Mouse (Mus musculus) adrenal gland, postnatal 25 days (tissue): ENCODE data around the gene Cirbp. TPM values are rescaled to one million over a fixed set of nuclear protein-coding genes. Genes with fewer than 3 reads are reported as not detected.

ENCODE experiments used
- DNase-seq: peaks from one replicate; pipeline ENCODE4 v3.0.0; 2021; ENCODE audit warnings: mixed read lengths
- total RNA-seq: library from RNA; stranded (reverse); gene quantifications from 2 replicates; pipeline ENCODE4 v1.2.3, GENCODE M21; 2021

Gene Cirbp
- total RNA-seq, 1 experiment from 2014 or later: 142 TPM

GRCm38 (mm10) chr10:80137626-80138552 is 27.9 kb upstream of the Cirbp start:
- no peak for DNase-seq

DNA sequence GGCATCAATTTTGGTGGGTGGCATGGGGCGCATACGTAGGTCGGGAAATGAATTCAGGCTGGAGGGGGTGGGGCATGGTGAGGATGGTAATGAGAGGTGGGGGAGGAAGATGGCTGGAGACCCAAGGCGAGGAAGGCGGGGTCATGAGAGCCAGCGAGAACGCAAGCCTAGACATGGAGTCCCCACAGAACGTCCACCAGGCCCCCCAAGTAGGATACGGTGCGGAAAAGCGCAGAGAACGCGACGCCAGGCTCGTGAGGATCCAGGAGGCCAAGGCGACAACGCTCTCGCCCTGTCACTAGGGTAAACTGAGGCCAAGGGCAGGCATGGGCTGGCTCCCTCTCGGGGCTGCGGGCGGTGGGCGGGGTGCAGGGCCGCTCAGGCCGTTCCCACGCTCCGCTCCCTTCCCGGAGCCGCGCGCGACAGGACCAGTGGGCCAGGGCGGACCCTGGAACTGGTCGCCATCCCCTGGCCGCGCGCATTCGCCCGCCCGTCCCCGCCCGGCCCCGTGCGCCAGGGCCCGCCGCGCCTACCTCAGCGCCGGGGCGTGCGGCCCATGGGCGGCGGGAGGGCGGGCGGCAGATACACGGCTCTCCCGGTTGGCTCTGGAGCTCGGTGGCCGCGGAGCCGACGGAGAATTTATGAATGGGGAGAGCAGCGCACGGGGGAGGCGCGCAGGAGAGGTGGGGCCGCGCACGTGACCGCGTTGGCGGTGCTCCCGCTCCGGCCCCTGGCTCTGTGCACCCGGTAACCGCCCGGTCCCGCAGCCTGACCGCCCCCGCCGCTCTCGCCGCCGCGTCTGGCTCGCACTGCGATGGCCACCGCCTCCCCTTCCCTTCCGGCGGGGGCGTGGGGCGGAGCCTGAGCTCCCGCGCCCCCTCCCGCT is 27.0 kb upstream of the Cirbp start, which contains the start of gene Atp5d:
TSS of gene Atp5d (plus strand) at position 80 of the 886 bp plus-strand sequence.
- peak; percentile 76 for DNase-seq

DNA sequence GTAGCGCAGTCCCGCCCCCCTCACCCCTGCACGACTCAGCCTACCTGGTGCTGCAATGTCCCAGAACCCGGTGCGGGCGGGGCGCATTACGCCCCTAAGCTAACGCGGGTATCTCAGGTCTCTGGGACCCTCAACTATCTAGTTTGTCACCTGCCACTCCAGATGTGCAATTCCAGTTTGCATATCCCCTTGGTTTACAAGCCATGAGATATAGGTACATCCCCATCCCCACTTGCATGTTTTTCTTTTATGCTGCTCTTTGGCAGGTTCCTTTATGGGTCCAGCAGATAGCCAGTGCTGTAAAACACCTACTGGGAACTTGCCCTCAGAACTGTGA is 26.4 kb upstream of the Cirbp start:
- DNase-seq: no peak

DNA sequence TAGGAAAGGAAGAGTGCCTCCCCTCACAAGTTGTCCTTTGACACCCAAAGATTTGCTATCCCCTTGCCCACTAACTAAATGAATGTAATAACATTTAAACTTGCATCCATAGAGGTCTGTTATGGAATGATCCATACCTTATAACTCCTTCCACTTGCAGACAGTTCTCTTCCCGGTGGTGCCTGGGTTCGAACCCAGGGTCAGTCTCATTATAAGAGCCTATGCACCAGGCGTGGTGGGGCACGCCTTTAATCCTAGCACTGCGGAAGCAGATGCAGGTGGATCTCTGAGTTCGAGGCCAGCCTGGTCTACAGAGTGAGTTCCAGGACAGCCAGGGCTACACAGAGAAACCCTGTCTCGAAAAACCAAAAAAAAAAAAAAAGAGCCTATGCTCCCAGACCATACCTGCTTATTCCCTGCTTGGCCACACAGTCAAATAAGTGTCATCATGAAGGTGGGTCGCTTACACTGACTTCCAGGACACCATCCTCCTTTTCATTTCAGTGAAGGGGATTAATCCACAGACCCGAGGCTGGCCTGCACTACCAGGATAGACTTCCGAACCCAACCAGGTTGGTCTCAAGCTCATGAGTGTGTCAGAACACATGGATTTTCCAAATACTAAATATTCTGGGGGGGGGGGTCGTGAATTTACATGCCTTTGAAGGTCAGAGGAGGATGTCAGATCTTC is 25.7 kb upstream of the Cirbp start:
- no peak for DNase-seq

DNA sequence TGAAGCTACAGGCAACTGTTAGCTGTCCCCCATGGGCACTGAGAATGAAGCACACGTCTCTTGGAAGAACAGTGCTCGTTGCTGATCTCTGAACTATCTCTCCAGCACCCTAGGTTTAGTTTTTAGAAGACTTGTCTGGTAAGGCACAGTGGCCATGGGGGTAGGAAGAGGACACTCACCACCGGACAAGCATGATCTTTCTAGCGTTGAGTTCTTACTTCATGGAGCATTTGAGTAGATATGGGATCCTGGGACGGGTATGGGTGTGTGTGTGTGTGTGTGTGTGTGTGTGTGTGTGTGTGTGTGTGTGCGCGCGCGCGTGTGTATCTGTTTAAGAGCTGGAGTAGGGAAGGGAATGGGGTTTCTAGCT is 25.1 kb upstream of the Cirbp start, which contains the start of gene Cbarp:
TSS of gene Cbarp (minus strand) at position 170 of the 370 bp plus-strand sequence.
- no peak for DNase-seq

DNA sequence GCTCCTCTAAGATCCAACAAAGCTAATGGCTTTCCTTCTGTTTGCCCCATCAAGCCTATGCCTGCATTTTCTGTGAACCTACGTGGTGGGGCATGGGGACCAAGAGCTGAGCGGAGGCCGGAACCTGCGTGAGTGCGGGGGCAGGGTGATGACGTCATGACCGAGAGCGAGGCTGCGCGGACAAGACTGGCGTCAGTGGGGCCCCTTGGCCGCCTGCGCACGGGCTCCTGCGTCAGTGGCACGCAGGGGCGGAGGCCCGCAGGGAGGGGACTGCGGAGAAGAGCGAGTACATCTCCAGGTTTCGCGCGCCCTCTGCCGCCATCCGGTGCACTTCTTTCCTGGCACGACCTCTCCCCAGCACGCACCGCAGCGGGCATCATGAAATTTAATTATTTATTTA is 24.5 kb upstream of the Cirbp start:
- DNase-seq: peak; percentile 95

GRCm38 (mm10) chr10:80141786-80142529 is 23.8 kb upstream of the Cirbp start:
- peak; percentile 91 for DNase-seq

DNA sequence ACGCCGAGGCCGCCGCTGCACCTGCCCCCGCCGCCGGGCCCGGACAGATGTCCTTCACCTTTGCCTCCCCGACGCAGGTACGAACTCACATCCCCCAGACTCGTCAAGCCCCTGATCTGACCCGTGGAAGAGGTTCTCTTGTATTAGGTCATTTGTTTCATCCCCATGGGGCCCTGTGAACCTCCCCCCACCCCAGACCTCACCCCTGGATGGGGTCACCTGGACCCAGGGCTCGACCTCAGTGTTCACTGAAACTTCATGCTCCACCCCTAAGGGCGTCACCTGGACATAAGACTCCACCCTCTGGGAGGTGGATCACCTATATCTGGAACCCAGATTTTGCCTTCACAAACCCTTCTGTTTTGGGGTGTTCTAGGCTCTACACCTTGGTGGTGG is 23.3 kb upstream of the Cirbp start:
- DNase-seq: no peak

DNA sequence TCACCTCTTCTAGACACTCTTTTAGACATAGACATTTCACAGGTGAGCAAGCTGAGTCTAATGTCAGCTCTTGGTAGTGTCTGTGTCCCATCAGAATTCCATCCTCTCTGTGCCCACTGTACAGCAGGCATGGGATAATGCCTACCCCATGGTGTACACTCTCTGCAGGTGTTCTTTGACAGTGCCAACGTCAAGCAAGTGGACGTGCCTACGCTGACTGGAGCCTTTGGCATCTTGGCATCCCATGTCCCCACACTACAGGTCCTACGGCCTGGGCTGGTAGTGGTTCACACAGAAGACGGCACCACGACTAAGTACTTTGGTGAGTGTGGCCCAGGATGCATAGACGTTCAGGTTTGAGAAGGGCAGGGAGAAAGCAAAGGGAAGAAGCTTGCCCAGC is 22.1 kb upstream of the Cirbp start:
- DNase-seq: no peak

GRCm38 (mm10) chr10:80144159-80144558 is 21.6 kb upstream of the Cirbp start:
- no peak for DNase-seq

GRCm38 (mm10) chr10:80144864-80145838 is 20.6 kb upstream of the Cirbp start:
- peak; percentile 78 for DNase-seq

- DNase-seq: peak; percentile 53
Observed at GRCm38 (mm10) chr10:80145896-80146295, 19.9 kb upstream of the Cirbp start.

- no peak for DNase-seq
Observed at GRCm38 (mm10) chr10:80146568-80147011, 19.2 kb upstream of the Cirbp start.

DNA sequence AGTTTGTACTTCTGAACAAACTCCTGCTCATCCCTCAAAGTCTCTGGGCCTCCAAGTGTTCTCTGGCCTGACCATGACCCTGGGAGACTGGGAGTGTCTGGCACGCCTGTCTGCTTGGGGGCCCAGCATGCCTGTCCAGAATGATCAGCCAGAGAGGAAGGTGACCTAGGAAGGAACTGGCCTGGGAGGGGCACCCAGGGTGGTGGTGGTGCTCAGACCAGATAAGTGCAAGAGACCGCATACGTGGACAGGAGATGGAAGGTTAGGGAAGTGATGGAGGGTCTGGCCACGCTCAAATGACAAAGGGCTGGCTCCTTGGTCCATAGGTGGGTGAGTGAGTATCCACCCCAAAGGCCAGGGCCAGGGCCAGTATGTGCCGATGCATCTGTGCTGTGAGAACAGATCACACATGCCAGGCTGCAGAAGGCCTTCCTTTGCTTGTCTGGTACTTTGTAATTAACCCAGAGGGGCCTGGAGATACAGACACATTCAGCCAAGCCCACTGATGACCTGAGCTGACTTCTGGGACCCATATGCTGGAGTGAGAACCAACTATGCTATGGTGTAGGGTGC is 18.6 kb upstream of the Cirbp start:
- DNase-seq: no peak

DNA sequence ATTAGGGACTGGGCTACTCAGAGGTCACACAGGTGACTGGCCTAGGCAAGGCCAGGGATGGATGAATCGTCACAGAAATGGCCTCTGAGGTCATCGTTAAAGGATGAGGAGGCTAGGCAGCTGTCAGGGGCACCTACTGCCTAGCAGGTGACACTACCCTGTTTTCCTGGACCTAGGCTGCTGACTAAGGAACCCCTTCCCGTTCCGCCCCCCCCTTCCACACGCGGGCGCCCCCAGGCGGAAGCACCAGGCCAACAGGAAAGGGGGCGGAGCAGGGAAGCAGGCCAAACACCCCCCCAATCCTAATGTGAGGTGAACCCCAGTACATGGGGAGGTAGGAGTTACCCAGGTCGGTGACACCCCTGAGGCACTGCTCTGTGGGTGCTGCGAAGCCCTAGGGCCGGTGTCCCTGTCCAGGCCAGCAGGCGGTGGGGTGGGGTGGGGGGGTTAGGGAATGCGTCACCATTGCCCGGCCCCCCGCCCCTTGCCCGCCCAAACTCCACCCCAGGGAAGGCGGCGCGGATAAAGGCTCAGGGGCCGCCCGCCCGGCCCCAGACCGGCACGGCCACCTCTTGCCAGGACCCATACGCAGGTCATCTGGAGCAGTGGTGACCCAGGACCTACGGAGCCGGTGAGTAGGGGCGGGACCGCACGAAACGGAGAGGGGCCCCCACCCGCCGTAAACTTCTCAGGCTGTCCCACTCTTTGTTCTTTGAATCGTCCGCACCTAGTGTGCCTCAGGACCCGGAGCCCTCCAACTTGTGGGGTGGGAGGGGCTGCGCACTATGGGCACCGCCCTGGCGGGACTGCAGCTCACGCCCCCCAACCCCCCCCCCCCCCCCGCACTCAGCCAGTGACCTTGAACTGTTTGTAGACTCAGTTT is 17.8 kb upstream of the Cirbp start, which contains the start of gene Midn:
TSS of gene Midn (plus strand) at position 554 of the 883 bp plus-strand sequence.
- DNase-seq: peak; percentile 91

DNA sequence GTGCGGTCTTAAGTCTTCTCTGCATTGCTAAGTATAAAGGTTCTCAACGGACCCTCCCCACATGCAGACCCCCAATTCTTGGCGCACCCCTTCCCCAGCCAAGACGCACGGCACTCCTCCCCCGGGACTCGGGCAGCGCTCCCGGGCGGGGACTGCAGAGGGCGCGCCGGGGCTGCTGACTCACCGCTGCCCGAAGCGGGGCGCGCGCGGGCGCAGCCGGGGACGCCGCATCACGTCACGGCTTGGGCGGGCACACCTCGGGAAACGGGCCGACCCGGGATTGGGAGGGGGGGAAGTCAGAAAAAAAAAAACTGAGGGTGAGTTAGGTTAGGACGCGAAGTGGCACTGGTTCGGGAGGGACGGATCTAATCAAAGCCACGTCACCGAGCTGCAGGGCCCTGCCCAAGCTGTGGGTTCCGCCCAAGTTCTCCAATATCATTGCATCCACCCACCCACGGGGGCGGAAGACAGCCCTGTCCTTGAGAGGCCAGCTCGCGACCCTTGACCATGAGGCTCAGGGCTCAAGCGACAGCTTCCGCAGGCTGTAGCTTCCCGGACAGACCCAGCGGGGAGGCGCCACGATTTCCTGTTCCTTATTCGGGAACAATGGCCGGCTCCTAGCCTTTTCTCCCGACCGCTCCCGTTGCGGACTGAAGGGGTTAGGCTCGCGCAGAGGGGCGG is 17.0 kb upstream of the Cirbp start:
- DNase-seq: peak; percentile 96

DNA sequence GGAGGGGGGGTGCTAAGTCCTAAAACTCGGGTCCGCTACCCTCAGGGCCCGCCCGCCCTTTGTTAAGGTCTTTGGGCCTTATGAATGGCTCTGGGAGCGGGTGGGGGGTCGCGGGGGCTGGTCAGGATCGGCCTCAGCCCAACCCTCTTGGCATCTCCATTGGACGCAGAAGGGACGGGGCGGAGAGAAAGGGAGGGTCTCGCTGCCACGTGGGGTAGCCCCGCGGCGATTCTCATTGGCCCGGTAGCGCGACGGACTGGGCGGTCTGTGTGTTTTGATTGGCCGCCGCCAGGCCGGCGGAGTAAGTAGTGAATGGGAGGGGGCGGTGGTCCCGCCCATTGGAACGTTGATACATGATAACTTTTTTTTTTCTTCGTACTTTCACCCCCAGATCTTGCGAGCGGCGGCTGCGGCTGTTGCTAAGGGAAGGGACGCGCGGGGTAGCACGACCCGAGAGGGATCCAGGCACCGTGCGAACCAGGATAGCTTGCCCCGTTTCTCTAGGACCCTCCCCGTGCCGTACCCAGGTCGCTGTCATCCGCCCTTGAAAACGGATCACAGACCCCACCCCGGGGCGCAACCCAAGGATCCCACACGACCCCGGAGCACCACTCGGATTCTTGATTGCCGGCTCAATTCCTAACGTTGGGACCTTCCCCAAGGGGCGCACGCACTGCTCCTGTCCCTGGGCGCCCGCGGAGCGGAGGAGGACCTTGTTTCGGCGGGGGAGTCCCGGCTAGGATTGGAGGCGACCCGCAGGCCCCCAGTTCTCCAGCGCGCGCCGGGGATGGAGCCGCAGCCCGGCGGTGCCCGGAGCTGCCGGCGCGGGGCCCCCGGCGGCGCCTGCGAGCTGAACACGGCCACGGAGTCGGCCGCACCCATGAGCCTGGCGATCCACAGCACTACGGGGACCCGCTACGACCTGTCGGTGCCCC is 16.2 kb upstream of the Cirbp start:
- peak; percentile 97 for DNase-seq
